Mouse (Mus musculus): Measurements from ENCODE around the gene Ces1e. TPM values are rescaled to one million over a fixed set of nuclear protein-coding genes. Genes with fewer than 3 reads are reported as not detected.

The Ces1e gene
- total RNA-seq, 2 experiments from 2014 or later: not detected

GRCm38 (mm10) chr8:93196436-93196835, 33.0 kb downstream of the Ces1e start:
- intact Hi-C loops (cut with DNase I): no loop called here
- DNase-seq (ENCODE audit: extremely low spot score in 1 of 2, low spot score in 2 of 2): no peak

DNA sequence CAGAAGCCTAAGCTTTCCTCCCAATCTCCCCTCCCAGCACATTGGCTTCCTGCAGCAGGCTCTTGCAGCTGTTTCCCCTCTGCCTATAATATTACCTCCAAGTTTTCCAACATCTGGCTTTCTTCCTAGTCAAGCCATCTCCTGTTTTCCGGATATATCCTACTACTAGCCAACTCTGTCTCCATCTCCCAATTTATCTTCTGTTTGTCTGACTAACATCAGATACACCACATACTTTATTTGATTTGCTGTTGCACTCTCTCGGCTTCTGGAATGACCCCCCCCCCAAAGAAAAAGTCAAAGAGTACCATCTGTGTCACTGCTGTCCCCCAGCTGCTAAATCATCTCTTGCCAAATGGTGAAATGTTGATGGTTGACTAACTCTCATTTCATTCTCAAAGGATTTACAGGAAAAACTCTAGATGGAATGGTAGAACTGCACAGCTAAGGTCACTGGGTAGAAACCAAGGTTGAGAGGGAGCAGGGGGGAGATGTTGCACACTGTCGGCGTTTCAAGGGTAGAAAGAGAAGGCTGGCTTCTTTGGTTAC, 48.8 kb downstream of the Ces1e start:
- no peak for DNase-seq (ENCODE audit: extremely low spot score in 1 of 2, low spot score in 2 of 2)
- intact Hi-C loops (cut with DNase I): no loop called here

- intact Hi-C loops (cut with DNase I): no loop called here
- no peak for DNase-seq (ENCODE audit: extremely low spot score in 1 of 2, low spot score in 2 of 2)
Observed at GRCm38 (mm10) chr8:93176593-93176992, 52.8 kb downstream of the Ces1e start.

GRCm38 (mm10) chr8:93174554-93174953, 54.9 kb downstream of the Ces1e start:
- intact Hi-C loops (cut with DNase I): no loop called here

GRCm38 (mm10) chr8:93171846-93172590, 57.4 kb downstream of the Ces1e start:
- intact Hi-C loops (cut with DNase I): no loop called here

More at GRCm38 (mm10) chr8:93174554-93174953, 54.9 kb downstream of the Ces1e start:
- no peak for DNase-seq (ENCODE audit: extremely low spot score in 1 of 2, low spot score in 2 of 2)

DNA sequence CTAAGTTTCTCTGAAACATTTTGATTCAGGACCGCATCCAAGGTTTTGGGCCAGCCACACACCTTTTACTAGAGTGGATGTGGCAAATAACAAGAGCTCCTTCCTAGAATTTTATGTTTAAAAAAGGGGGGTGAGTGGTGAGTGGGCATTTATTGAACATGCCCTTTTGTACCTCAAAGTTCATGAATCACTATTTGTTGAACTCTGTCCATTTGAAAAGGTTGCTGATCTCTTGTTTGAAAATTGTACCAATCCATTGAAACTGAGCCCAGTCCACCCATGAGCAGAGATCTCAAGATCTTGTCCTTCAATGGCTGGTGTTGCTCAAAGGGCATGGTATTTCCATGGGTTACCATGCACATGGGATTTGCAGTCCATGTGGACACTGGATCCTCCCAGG, 66.1 kb downstream of the Ces1e start:
- DNase-seq (ENCODE audit: extremely low spot score in 1 of 2, low spot score in 2 of 2): no peak
- intact Hi-C loops (cut with DNase I): no loop called here

More at GRCm38 (mm10) chr8:93171846-93172590, 57.4 kb downstream of the Ces1e start:
- no peak for DNase-seq (ENCODE audit: extremely low spot score in 1 of 2, low spot score in 2 of 2)

DNA sequence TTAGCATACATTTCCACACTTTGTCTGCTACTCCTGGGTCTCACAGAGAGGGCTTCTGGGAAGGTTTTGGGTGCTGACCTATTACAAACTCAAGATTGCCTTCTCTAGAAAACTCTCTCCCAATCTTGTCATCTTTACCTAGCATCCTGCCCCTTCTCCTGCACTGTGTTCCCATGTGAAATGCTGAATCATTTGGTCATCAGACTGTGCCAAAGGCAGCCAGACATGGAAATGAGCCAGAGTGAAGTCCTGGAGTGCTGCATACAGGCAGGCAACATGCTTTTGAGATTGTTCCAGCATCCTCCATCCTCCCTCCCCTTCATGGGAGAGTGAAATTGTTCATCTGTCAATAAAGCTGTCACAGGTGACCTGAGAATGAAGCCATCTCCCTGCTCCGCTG, 78.0 kb downstream of the Ces1e start:
- intact Hi-C loops (cut with DNase I): no loop called here

More for the DNA sequence above, 78.0 kb downstream of the Ces1e start:
- no peak for DNase-seq (ENCODE audit: extremely low spot score in 1 of 2, low spot score in 2 of 2)

Other genes starting within 250 kb of the Ces1e start
- gene Ces1a, start 181.4 kb downstream of the Ces1e start, total RNA-seq (2021): under 1 TPM; 0.21 to 0.28 TPM
- not detected for gene Ces1b, start 149.6 kb downstream of the Ces1e start, total RNA-seq (2021)
- gene Ces1c, start 98.3 kb downstream of the Ces1e start, total RNA-seq (2021): not detected
- gene Ces1d, start 31.8 kb downstream of the Ces1e start, total RNA-seq (2021): not detected
- not detected for gene Ces1f, start 50.1 kb upstream of the Ces1e start, total RNA-seq (2021)
- not detected for gene Ces1g, start 107.7 kb upstream of the Ces1e start, total RNA-seq (2021)
- not detected for gene Ces1h, start 150.1 kb upstream of the Ces1e start, total RNA-seq (2021)